Mouse (Mus musculus) bone marrow, adult 2 months (tissue): Measurements from ENCODE around the gene Efna5. TPM values are rescaled to one million over a fixed set of nuclear protein-coding genes. Genes with fewer than 3 reads are reported as not detected.

Source experiments
- H3K27ac ChIP-seq: fragments of 200-500 bp; 2 replicates; pipeline ENCODE4 v1.5.1; 2012; ENCODE audit warnings: low read depth, mild to moderate bottlenecking, control low read depth, inconsistent platforms, low read length; ENCODE audit not compliant: control insufficient read depth, poor library complexity, insufficient read depth
- H3K4me1 ChIP-seq: fragments of 200-500 bp; 2 replicates; pipeline ENCODE4 v1.6.1; 2011; ENCODE audit warnings: low read length; ENCODE audit not compliant: control insufficient read depth, insufficient read depth
- H3K4me3 ChIP-seq: fragments of 200-500 bp; replicated peaks from 2 replicates; pipeline ENCODE3; 2011; ENCODE audit warnings: mild to moderate bottlenecking, low read depth, low read length, control low read depth; ENCODE audit not compliant: control insufficient read depth
- CTCF ChIP-seq: fragments of 200-500 bp; IDR thresholded peaks from 2 replicates; pipeline ENCODE4 v1.5.1; 2011; ENCODE audit warnings: low read length, control low read depth; ENCODE audit not compliant: control insufficient read depth, insufficient read depth
- POLR2A ChIP-seq: fragments of 200-500 bp; IDR thresholded peaks from 2 replicates; pipeline ENCODE4 v1.6.1; 2011; ENCODE audit warnings: low read depth, mild to moderate bottlenecking, control low read depth, low read length, borderline replicate concordance; ENCODE audit not compliant: control insufficient read depth
- WGBS: fragments of 180-500 bp; shearing (Covaris S2); methylation state at CpG from one replicate; pipeline ENCODE4 v1.1.7; 2018; 5-methylcytosine and 5-hydroxymethylcytosine counted together
- polyA plus RNA-seq: library from polyadenylated mRNA; stranded (reverse); fragments of >200 nt; gene quantifications from 2 replicates; pipeline ENCODE4 v1.2.4, GENCODE M21; 2011; ENCODE audit warnings: low replicate concordance; ENCODE audit not compliant: missing spikeins, insufficient read depth, insufficient read length

The Efna5 gene
- polyA plus RNA-seq, 1 experiment: 2.1 TPM

DNA sequence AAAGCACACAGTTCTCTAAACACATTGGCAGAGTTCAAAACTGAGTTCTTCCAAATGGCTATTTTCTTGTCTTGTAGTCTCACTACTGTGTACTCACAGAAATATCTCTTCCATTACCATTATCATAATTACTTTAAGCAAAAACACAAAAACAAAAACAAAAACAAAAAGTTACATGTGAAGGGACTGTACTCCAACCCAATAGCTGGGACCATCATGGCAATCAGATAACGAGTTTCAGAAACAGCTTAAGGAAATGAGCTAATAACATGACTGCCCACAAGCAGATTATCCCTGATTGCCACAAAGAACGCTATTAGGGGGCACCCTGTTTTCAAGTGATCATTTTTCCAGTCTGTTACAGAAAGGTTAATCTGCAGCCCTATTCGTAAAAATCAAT is 93.3 kb downstream of the Efna5 start:
- Histone ChIP-seq H3K27ac (no peak overlapping the region), H3K4me3 (no peak overlapping the region), H3K4me1 (no peaks in the 10 kb centered on the region)
- WGBS: 57% methylated on average over 3 of the region's 3 CpGs
- no peak for TF ChIP-seq CTCF
- TF ChIP-seq POLR2A: no peak

DNA sequence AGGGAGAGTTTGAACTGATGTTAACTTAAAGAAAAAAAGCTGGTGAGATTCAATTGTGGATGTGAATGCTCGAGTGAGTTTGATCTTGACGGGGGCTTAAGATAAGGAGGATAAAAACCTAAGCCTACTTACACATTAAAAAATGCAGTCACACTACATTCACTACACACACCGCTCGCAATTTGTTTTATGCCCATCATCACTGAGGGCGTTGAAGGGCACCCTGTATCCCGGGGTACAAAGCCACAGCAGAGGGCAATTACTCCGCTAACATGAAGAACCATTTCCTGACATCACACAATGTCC is 94.6 kb downstream of the Efna5 start:
- H3K27ac ChIP-seq: no peak overlapping the region
- no peaks in the 10 kb centered on the region for H3K4me1 ChIP-seq
- H3K4me3 ChIP-seq: no peak overlapping the region
- TF ChIP-seq CTCF (no peak), POLR2A (no peak)
- 80% methylated on average over 7 of the region's 7 CpGs for WGBS

DNA sequence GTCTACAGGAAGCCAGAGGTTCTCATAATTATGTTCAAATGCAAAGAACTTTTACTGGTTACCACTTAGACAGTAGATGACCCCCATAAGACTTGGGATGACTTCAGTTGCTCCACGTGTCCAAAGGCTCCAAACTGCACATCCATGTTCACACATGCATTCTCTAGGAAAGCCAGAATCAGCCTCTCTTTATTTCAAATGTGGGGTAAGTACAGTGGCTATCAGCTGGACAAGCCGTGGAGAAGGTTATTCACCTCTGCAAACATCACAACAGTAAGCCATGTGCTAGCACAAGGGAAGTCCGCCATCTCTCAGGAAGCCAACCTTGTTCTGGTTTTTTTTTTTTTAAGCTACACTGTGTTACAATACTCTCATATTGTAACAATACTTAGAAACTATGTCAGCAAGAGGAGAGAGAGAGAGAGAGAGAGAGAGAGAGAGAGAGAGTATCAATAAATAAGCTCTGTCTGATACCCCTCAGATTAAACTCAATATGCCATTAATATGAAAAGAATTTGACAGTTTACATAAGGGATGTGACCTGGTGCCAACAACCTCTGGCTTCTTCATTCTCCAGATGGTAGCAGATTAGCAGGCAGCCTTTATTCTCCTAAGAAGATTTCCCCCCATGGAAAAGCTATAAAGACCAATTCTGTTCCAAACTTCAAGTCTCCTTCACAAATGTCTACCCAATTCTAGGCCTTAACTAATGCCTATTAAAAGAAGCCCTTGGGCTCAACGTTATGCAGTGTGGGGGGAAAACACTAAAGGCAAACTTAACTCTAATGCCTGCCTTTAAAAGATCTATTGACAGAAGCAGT is 95.1 kb downstream of the Efna5 start:
- Histone ChIP-seq H3K4me3 (no peak overlapping the region), H3K4me1 (no peaks in the 10 kb centered on the region; the same call in 1 of the 2 replicates), H3K27ac (no peak overlapping the region)
- 70% methylated on average over 4 of the region's 4 CpGs for WGBS
- TF ChIP-seq POLR2A: no peak
- TF ChIP-seq CTCF: no peak

- no peak for TF ChIP-seq POLR2A
- no peak for TF ChIP-seq CTCF
- Histone ChIP-seq H3K4me1 (peaks cover 2% of the 10 kb centered on the region; the same call in 1 of the 2 replicates), H3K27ac (no peak overlapping the region), H3K4me3 (no peak overlapping the region)
- WGBS: 69% methylated on average over 27 of the region's 27 CpGs
These were observed 96.6 kb downstream of the Efna5 start for GRCm38 (mm10) chr17:62784274-62785171.

DNA sequence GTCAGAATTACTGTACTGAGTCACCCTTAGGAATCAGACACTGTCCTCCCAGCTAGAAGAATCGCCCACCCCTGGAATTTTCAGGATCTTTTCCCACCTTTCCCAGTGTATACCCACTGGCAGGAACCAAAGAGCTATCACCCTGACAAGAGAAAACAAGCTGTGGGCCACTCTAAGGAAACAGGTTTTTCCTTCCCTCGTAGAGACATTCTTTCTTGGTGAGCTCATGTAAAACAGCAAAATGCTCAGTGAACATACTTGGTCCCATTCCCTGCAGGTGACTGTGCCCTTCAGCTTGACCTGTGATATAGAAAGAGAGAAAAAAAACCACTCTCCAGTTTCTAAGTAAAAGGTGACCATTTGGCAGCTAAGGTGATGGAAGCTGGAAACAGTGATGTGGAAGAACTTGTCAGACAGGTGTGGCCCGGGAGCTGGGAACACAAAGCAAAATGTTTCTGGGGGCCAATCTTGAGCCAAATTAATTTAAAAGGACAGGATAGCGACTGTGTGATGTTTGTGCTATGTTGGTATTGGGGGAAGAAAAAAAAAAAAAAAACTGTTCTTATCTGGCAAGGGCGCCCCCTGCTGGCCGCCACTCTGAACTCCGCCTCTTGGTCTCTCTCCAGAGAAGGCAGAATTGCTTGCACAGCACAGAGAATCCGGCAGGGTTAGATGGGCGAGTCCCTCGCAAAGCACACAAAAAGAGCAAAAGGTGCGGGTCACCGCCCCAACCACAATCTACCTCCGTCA is 97.4 kb downstream of the Efna5 start:
- no peak for TF ChIP-seq POLR2A
- peak; percentile 60 for TF ChIP-seq CTCF
- Histone ChIP-seq H3K4me1 (peaks cover 2% of the 10 kb centered on the region; the same call in 1 of the 2 replicates), H3K27ac (no peak overlapping the region), H3K4me3 (no peak overlapping the region)
- WGBS: 17% methylated on average over 13 of the region's 13 CpGs

DNA sequence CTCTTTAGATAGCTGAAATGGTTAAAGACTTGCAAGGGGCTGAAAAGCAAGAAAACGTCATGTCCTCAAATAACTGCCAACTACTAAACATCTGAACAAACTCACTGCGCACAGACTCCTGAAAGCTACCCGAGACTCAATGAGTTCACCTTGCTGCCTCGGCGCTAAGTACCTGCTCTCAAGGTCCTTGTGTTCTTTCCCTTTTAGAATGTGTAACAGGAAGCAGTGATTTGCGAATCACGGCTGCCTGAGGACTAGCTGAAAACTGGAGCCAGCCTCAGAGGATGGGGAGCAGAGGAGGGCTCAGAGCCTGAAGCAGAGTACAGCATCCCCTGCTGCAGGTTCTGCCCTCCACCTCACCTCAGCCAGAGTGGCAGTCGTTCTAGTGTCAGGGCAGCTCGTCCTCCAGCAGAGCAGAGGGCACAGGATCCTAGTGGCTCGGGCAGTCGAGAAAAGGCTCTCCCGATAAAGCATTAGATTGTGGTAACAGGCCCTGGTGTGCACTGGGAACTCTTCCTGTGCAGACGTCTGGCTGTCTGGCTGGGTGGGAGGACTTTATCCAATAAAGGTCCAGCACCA is 98.2 kb downstream of the Efna5 start:
- no peak overlapping the region for H3K4me3 ChIP-seq
- WGBS: 75% methylated on average over 13 of the region's 13 CpGs
- no peak overlapping the region for H3K27ac ChIP-seq
- H3K4me1 ChIP-seq: peaks cover 2% of the 10 kb centered on the region; the same call in 1 of the 2 replicates
- TF ChIP-seq CTCF: no peak
- TF ChIP-seq POLR2A: no peak

DNA sequence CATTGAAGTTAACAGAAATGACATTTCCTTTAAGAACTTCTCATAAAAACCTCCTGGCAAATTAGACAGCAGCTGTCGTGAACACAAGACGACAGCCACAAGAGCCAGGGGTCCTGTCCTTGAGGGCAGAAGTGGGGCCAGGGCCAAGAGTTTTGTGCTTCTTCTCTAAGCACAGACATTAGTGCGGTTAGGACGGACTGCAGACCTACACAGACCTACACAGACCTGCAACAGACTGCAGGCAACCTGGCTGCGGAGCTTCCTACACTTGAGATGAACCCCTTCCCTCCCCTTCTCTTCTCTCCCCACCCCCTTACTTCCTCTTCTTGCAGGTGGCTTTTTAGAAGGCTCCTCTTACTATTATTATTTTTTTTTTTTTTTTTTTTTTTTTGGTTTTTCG is 100.0 kb downstream of the Efna5 start:
- 35% methylated on average over 5 of the region's 6 CpGs for WGBS
- Histone ChIP-seq H3K27ac (peak overlapping the region; percentile 19; the same call in 1 of the 2 replicates), H3K4me3 (no peak overlapping the region), H3K4me1 (peaks cover 2% of the 10 kb centered on the region; the same call in 1 of the 2 replicates)
- no peak for TF ChIP-seq CTCF
- TF ChIP-seq POLR2A: no peak
